Mouse (Mus musculus) retina, postnatal 7 days (tissue): Measurements from ENCODE around the gene Hbp1.

Experiments
- DNase-seq: peaks from one replicate; pipeline ENCODE4 v3.0.0-alpha.2; 2012; ENCODE audit warnings: low read depth, low spot score

The Hbp1 gene

DNA sequence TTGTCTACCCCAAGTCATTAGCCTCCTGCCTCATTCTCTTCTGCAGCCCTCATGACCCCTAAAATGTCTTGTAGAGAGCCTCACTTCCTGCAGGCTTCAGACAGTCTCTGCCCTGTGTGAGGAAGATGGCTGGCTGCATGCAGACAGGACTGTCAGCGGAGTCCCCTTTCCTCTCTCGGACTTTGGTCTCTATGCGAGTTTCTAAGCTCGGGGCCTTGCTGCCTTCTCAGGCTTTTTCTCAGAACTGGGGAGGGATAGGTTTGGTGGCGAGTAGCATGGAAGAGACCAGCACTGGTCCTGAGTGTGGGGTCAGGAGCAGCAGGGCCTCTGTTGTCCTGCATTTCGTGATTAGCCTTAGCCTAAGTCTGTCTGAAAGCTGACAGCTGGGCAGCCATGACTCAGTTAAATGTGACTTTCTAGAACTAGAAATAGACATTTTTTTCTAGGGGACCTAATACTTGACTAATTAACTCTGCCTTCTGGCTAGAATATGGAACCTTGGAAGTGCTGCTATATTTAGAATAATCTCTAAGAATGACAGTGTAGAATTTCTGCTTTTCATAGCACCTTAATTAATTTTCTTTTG lies 37.3 kb downstream of the Hbp1 start:
- DNase-seq = no peak

DNA sequence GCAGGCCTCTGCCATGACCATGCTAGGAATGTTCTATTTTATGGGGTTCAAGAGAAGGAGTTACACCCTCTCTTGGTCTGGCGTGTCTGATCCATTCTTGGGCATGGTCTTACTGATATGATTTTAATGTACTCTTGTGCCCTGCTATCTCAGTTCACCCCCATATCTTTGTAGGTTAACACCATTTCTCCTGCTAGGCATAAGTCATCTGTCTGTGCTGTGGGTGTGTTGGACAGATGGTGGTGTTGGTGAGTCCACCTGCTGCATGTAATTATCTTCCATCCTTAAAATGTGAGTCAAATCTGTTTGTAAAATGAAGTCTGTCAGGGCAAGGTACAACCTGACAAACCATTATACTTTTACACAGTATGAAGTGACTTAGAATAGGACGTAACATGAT lies 42.9 kb downstream of the Hbp1 start:
- no peak for DNase-seq

- DNase-seq = no peak
These were observed 44.4 kb downstream of the Hbp1 start for GRCm38 (mm10) chr12:31905696-31906551.

- DNase-seq = no peak
These were observed 49.9 kb downstream of the Hbp1 start for GRCm38 (mm10) chr12:31900391-31900914.

GRCm38 (mm10) chr12:31897456-31897855 lies 52.9 kb downstream of the Hbp1 start:
- no peak for DNase-seq

- peak; percentile 48 for DNase-seq
These were observed 53.3 kb downstream of the Hbp1 start for GRCm38 (mm10) chr12:31896986-31897385.

- no peak for DNase-seq
These were observed 54.0 kb downstream of the Hbp1 start for GRCm38 (mm10) chr12:31896295-31896694.

- no peak for DNase-seq
These were observed 54.4 kb downstream of the Hbp1 start for GRCm38 (mm10) chr12:31895888-31896287.

GRCm38 (mm10) chr12:31895095-31895734 lies 55.1 kb downstream of the Hbp1 start:
- DNase-seq = no peak

- DNase-seq = no peak
These were observed 57.6 kb downstream of the Hbp1 start for GRCm38 (mm10) chr12:31892771-31893170.

DNA sequence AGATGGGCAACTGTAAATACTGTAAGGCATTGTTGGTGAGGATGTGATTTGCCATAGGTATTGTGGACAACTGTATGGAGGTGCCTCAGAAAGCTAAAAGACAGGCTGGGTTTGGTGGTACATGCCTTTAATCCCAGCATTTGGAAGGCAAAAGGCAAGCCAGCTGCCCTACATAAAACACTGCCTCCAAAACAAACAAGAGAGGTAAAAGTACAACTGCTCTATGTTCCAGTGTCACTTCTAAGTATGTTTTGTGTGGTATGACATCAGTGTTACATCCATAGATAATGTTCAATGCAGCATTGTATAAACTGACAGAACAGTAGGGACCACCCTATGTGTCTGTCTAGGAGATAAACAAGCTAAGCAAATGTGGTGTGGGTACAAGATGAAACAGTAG lies 58.3 kb downstream of the Hbp1 start:
- DNase-seq = no peak

DNA sequence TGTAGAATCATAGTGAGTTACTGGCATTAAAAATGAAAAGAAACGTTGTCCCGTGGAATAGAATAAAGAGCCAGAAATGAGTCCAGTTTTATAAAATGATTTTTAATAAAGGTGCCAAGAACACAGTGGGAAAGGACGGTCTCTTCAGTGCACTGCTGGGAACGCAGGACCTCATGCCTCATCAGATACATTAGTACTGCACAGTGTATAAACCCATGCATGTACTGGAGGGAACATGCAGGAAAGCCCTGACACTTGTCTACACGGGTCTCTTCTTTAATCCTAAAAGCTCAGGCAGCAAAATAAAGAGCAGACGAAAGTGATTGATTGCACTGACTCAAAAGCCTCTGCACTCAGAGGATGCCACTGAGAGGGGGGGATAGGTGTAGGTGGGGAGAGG lies 59.6 kb downstream of the Hbp1 start:
- no peak for DNase-seq

DNA sequence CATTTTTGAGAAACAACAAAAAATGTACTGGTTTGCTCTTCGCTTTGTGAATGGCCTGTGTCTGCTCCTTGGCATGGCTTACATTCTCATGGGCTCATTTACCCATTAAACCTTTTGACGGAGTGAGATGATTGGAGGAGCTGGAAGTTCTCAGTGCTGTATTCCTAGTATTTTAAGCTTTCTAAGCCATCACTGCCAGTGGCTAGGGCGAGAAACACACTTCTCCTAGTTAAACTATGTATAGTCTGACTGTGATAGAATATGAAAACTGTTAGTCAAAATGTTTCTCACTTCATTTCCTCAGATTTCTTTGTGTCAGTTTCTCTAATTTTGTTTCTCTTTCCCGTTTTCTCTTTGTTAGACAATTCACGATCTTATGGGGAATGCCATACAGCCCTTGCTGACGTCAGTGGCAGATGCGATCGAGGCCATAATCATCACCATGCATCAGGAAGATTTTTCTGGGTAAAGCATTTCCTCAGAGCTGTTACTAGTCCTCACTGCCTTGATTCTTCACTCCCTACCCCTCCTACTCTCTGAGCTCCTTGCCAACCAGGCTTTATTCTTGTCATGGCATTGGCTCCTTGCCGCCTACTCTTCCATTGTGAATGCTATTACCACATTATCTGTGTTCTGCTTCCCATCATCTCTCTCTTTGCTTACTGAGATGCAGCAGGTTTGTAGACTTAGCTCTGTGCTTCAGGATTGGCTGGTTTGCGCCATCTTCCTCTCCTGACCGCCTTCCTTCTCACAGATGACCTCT lies 64.3 kb downstream of the Hbp1 start:
- no peak for DNase-seq

GRCm38 (mm10) chr12:31885084-31885483 lies 65.3 kb downstream of the Hbp1 start:
- DNase-seq = no peak

DNA sequence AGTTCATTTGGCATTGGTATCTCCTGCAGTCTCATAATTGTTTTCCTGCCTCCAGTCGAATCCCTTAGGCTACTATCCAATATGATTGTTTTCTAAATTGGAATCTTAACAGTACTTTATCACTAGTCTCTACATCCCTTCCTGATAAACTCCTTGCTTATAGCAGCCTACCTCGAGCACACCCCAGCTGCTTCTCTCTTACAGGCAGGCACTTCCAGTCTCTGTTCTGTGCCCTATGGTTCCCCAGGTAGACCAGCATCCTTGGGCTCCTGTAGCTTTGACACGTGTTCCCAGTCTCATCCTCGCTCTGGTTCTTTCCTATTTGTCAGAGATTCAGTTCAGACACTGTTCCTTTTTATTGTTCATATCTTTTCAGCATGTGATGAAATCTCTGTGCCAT lies 66.0 kb downstream of the Hbp1 start:
- DNase-seq = no peak

DNA sequence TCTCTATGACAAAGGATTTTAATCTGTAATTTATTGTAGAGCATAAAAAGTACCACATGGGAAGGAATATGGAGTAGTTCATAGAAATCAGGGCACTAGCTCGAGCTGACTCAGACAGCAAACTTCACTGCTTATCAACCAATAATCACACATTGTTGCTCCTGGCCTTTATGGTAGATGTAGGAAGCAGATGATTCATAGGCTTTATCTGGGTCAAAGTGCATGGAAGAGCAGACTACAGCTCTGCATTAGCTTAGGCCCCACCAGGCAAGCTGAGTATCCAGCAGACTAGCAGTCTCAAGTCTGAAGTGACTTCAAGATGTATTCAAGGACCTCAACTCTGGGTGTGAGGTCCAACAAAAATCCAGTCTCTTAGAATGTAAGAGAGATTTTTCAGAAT lies 67.6 kb downstream of the Hbp1 start:
- DNase-seq = no peak

DNA sequence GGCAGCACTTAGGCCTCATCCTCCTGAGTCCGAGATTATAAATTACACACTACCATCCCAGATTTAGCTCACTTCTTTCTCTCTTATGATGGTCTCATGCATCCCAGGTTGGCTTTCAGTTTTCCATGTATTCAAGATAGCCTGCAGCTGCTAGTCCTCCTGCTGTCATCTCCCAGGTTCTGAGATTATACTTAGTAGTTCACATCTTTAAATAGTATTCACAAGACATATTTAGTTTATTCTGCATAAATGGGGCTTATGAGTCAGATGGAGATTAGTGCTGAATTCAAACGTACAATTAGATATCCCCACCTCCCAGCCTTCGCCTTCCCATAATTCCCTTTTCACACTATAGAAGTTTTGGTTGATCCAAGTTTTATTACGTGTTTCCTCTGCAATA lies 73.6 kb downstream of the Hbp1 start:
- no peak for DNase-seq
